Mouse (Mus musculus): ENCODE measurements at regions not wholly inside any gene's neighbourhood (a gene's known extent, or its start where the extent isn't known, plus 50 kb on each side); places are given as distances from the start of the nearest gene placed in this dataset.
"Not testable (repeated sequence)": the region's sequence is repeated elsewhere in the genome, so short reads cannot be mapped to it uniquely, and the experiment has no call there.

GRCm38 (mm10) chrX:17818325-17818724, 246.2 kb upstream of the Fundc1 start:
- DNase-seq, result no peak

GRCm38 (mm10) chrX:17817651-17818050, 245.5 kb upstream of the Fundc1 start:
- DNase-seq, result no peak

- not testable (repeated sequence) for DNase-seq
Measured at GRCm38 (mm10) chrX:17788048-17788447, 215.9 kb upstream of the Fundc1 start.

- no peak for DNase-seq
Measured at GRCm38 (mm10) chrX:17775886-17776285, 203.8 kb upstream of the Fundc1 start.

- no peak for DNase-seq
Measured at GRCm38 (mm10) chrX:17752823-17753222, 180.7 kb upstream of the Fundc1 start.

GRCm38 (mm10) chrX:17751466-17751865, 179.3 kb upstream of the Fundc1 start:
- no peak for DNase-seq

- no peak for DNase-seq
Measured at GRCm38 (mm10) chrX:17730233-17730632, 158.1 kb upstream of the Fundc1 start.

GRCm38 (mm10) chrX:17725780-17726220, 153.7 kb upstream of the Fundc1 start:
- DNase-seq, result no peak

- DNase-seq, result peak; percentile 3
Measured at GRCm38 (mm10) chrX:17724990-17725779, 153.1 kb upstream of the Fundc1 start.

- no peak for DNase-seq
Measured at GRCm38 (mm10) chrX:17724398-17724797, 152.3 kb upstream of the Fundc1 start.

- DNase-seq, result not testable (repeated sequence)
Measured at GRCm38 (mm10) chrX:17721866-17722625, 149.9 kb upstream of the Fundc1 start.

GRCm38 (mm10) chrX:17714534-17714933, 142.4 kb upstream of the Fundc1 start:
- DNase-seq, result no peak

GRCm38 (mm10) chrX:17712919-17713318, 140.8 kb upstream of the Fundc1 start:
- no peak for DNase-seq

GRCm38 (mm10) chrX:17712475-17712874, 140.3 kb upstream of the Fundc1 start:
- no peak for DNase-seq

All from right cerebral cortex, postnatal 25 days (tissue).